Mouse (Mus musculus) hindbrain, postnatal 0 days (tissue): ENCODE results near the gene Olfr1034. TPM values are rescaled to one million over a fixed set of nuclear protein-coding genes. Genes with fewer than 3 reads are reported as not detected.

ENCODE experiments used
- ATAC-seq: fragments of 200-750 bp; cut with Nextera tagmentation; 2 replicates; pipeline ENCODE4 v1.8.0; 2017; ENCODE audit warnings: mild to moderate bottlenecking, moderate TSS enrichment, moderate library complexity
- DNase-seq: peaks from one replicate; pipeline ENCODE4 v3.0.0-alpha.2; 2015; ENCODE audit warnings: low spot score
- H3K27ac ChIP-seq: fragments of 300-500 bp; sonication (generic); 2 replicates; pipeline ENCODE4 v1.5.1; 2014; ENCODE audit warnings: mild to moderate bottlenecking
- H3K27me3 ChIP-seq: fragments of 300-500 bp; sonication (generic); 2 replicates; pipeline ENCODE4 v1.6.1; 2014; ENCODE audit warnings: low read length, mixed read lengths; ENCODE audit not compliant: insufficient read depth
- H3K36me3 ChIP-seq: fragments of 300-500 bp; sonication (generic); 2 replicates; pipeline ENCODE4 v1.6.1; 2014; ENCODE audit warnings: low read length, mixed read lengths; ENCODE audit not compliant: insufficient read depth
- H3K4me1 ChIP-seq: fragments of 300-500 bp; sonication (generic); 2 replicates; pipeline ENCODE4 v1.6.1; 2014; ENCODE audit warnings: antibody characterized with exemption, low read length, mixed read lengths; ENCODE audit not compliant: insufficient read depth
- H3K4me2 ChIP-seq: fragments of 300-500 bp; sonication (generic); 2 replicates; pipeline ENCODE4 v1.6.1; 2014; ENCODE audit warnings: low read depth, mild to moderate bottlenecking, low read length, moderate library complexity, mixed read lengths
- H3K4me3 ChIP-seq: fragments of 300-500 bp; sonication (generic); 2 replicates; pipeline ENCODE4 v1.5.1; 2014; ENCODE audit warnings: low read length
- H3K9ac ChIP-seq: fragments of 300-500 bp; sonication (generic); replicated peaks from 2 replicates; pipeline ENCODE4 v1.6.1; 2014; ENCODE audit warnings: mild to moderate bottlenecking, low read length, moderate library complexity, mixed read lengths
- H3K9me3 ChIP-seq: fragments of 300-500 bp; sonication (generic); 2 replicates; pipeline ENCODE4 v1.6.1; 2016; ENCODE audit warnings: low read length, mixed read lengths
- CTCF ChIP-seq: IDR thresholded peaks from 2 replicates; pipeline ENCODE4 v1.5.1; 2016; ENCODE audit warnings: antibody characterized with exemption, control low read depth, low read depth
- WGBS: fragments of 180-500 bp; shearing (Covaris S2); extraction: QIAGEN DNeasy Blood & Tissue Kit; methylation state at CpG from one replicate; pipeline ENCODE4 v1.1.7; 2014; 5-methylcytosine and 5-hydroxymethylcytosine counted together
- polyA plus RNA-seq: library from polyadenylated mRNA; unstranded; fragments of >200 nt; fragmentation: Nextera tagmentation; extraction: Ambion mirVana; gene quantifications from 2 replicates; pipeline ENCODE4 v1.2.1, GENCODE M21; 2015
- total RNA-seq: library from RNA; depleted of rRNA; stranded (reverse); fragments of >200 nt; gene quantifications from 2 replicates; pipeline ENCODE4 v1.2.3, GENCODE M21; 2014; rRNA removed

Olfr1034 gene
- total and polyA plus RNA-seq, 2 experiments from 2014 or later = 0.04 to 0.05 TPM

DNA sequence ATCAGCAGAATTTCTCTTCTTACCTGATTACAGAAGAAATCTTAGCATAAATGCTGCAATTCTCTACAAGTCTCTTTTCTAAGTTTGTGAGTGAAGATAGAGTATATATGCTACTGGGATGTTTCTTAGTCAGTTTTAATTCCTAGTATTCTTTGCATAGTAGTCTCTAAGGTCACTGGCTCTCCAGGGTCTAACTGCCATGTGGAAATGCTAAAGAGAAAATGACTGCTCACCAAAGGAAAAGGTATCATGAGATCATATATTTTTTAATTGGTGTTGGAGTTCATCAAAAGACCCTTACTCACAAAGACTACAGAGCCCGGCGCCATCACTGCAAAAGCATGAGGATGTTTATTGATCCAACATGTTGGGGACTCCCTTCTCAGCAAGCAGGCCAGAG, 41.6 kb downstream of the Olfr1034 start, which contains the start of gene Olfr1037:
Gene Olfr1037 (minus strand): TSS at position 101 of the 400 bp plus-strand sequence.
- ATAC-seq = no peak

More for the DNA sequence above, 41.6 kb downstream of the Olfr1034 start, which contains the start of gene Olfr1037:
- Histone ChIP-seq H3K27me3 (no peaks in the 10 kb centered on the region), H3K4me2 (no peak within 1 kb of the TSS), H3K9me3 (no peaks in the 10 kb centered on the region), H3K4me1 (no peaks in the 10 kb centered on the region), H3K9ac (no peak within 1 kb of the TSS), H3K27ac (no peak within 1 kb of the TSS), H3K4me3 (no peak within 1 kb of the TSS), H3K36me3 (no peaks in the 10 kb centered on the region)
- DNase-seq = no peak
- WGBS = 94% methylated on average over 2 of the region's 2 CpGs
- TF ChIP-seq CTCF = no peak

Other genes with a start within 250 kb of the Olfr1034 start
- not detected in 2 replicates for gene Olfr1016, start 243.3 kb upstream of the Olfr1034 start, total RNA-seq
- gene Olfr1016, start 243.3 kb upstream of the Olfr1034 start, polyA plus RNA-seq = not detected in 2 replicates
- gene Olfr1018, start 227.4 kb upstream of the Olfr1034 start, total RNA-seq = not detected in 2 replicates
- not detected in 2 replicates for gene Olfr1018, start 227.4 kb upstream of the Olfr1034 start, polyA plus RNA-seq
- not detected in 2 replicates for gene Olfr1019, start 200.4 kb upstream of the Olfr1034 start, total RNA-seq
- not detected in 2 replicates for gene Olfr1019, start 200.4 kb upstream of the Olfr1034 start, polyA plus RNA-seq
- gene Olfr1020, start 198.8 kb upstream of the Olfr1034 start, total RNA-seq = not detected in 2 replicates
- not detected in 2 replicates for gene Olfr1020, start 198.8 kb upstream of the Olfr1034 start, polyA plus RNA-seq
- gene Olfr1022, start 177.3 kb upstream of the Olfr1034 start, total RNA-seq = not detected in 2 replicates
- not detected in 2 replicates for gene Olfr1022, start 177.3 kb upstream of the Olfr1034 start, polyA plus RNA-seq
- gene Olfr1023, start 160.2 kb upstream of the Olfr1034 start, total RNA-seq = not detected in 2 replicates
- not detected in 2 replicates for gene Olfr1023, start 160.2 kb upstream of the Olfr1034 start, polyA plus RNA-seq
- gene Olfr1024, start 140.8 kb upstream of the Olfr1034 start, total RNA-seq = not detected in 2 replicates
- gene Olfr1024, start 140.8 kb upstream of the Olfr1034 start, polyA plus RNA-seq = not detected in 2 replicates
- not detected in 2 replicates for gene Olfr1025-ps1, start 130.7 kb upstream of the Olfr1034 start, total RNA-seq
- gene Olfr1025-ps1, start 130.7 kb upstream of the Olfr1034 start, polyA plus RNA-seq = not detected in 2 replicates
- gene Olfr1026, start 124.3 kb upstream of the Olfr1034 start, total RNA-seq = not detected in 2 replicates
- gene Olfr1026, start 124.3 kb upstream of the Olfr1034 start, polyA plus RNA-seq = not detected in 2 replicates
- gene Olfr1028, start 95.4 kb upstream of the Olfr1034 start, total RNA-seq = not detected in 2 replicates
- not detected in 2 replicates for gene Olfr1028, start 95.4 kb upstream of the Olfr1034 start, polyA plus RNA-seq
- gene Olfr1029, start 72.0 kb upstream of the Olfr1034 start, total RNA-seq = not detected in 2 replicates
- not detected in 2 replicates for gene Olfr1029, start 72.0 kb upstream of the Olfr1034 start, polyA plus RNA-seq
- not detected in 2 replicates for gene Olfr1030, start 66.6 kb upstream of the Olfr1034 start, total RNA-seq
- not detected in 2 replicates for gene Olfr1030, start 66.6 kb upstream of the Olfr1034 start, polyA plus RNA-seq
- not detected in 2 replicates for gene Olfr1031, start 55.6 kb upstream of the Olfr1034 start, total RNA-seq
- not detected in 2 replicates for gene Olfr1031, start 55.6 kb upstream of the Olfr1034 start, polyA plus RNA-seq
- not detected in 2 replicates for gene Olfr1032, start 40.3 kb upstream of the Olfr1034 start, total RNA-seq
- gene Olfr1032, start 40.3 kb upstream of the Olfr1034 start, polyA plus RNA-seq = not detected in 2 replicates
- 0.21 and 1.1 TPM in 2 replicates for gene Olfr1033, start 25.2 kb upstream of the Olfr1034 start, total RNA-seq
- 0.29 and 1.6 TPM in 2 replicates for gene Olfr1033, start 25.2 kb upstream of the Olfr1034 start, polyA plus RNA-seq
- not detected in 2 replicates for gene Olfr1036, start 28.1 kb downstream of the Olfr1034 start, total RNA-seq
- not detected in 2 replicates for gene Olfr1036, start 28.1 kb downstream of the Olfr1034 start, polyA plus RNA-seq
- gene Olfr1037, start 41.5 kb downstream of the Olfr1034 start, total RNA-seq = not detected in 2 replicates
- gene Olfr1037, start 41.5 kb downstream of the Olfr1034 start, polyA plus RNA-seq = not detected in 2 replicates
- not detected in 2 replicates for gene Olfr1039, start 90.1 kb downstream of the Olfr1034 start, total RNA-seq
- not detected in 2 replicates for gene Olfr1039, start 90.1 kb downstream of the Olfr1034 start, polyA plus RNA-seq
- not detected in 2 replicates for gene Olfr1040, start 100.9 kb downstream of the Olfr1034 start, total RNA-seq
- gene Olfr1040, start 100.9 kb downstream of the Olfr1034 start, polyA plus RNA-seq = not detected in 2 replicates
- gene Olfr1042, start 116.0 kb downstream of the Olfr1034 start, total RNA-seq = not detected in 2 replicates
- gene Olfr1042, start 116.0 kb downstream of the Olfr1034 start, polyA plus RNA-seq = not detected in 2 replicates
- not detected in 2 replicates for gene Olfr1043, start 121.7 kb downstream of the Olfr1034 start, total RNA-seq
- gene Olfr1043, start 121.7 kb downstream of the Olfr1034 start, polyA plus RNA-seq = not detected in 2 replicates
- gene Olfr1044, start 132.0 kb downstream of the Olfr1034 start, total RNA-seq = not detected in 2 replicates
- not detected in 2 replicates for gene Olfr1044, start 132.0 kb downstream of the Olfr1034 start, polyA plus RNA-seq
- gene Olfr52, start 139.8 kb downstream of the Olfr1034 start, total RNA-seq = not detected in 2 replicates
- gene Olfr52, start 139.8 kb downstream of the Olfr1034 start, polyA plus RNA-seq = not detected in 2 replicates
- not detected in 2 replicates for gene Olfr1045, start 157.1 kb downstream of the Olfr1034 start, total RNA-seq
- gene Olfr1045, start 157.1 kb downstream of the Olfr1034 start, polyA plus RNA-seq = not detected in 2 replicates
- gene Olfr1046, start 173.5 kb downstream of the Olfr1034 start, total RNA-seq = not detected in 2 replicates
- not detected in 2 replicates for gene Olfr1046, start 173.5 kb downstream of the Olfr1034 start, polyA plus RNA-seq
- not detected in 2 replicates for gene Olfr1047, start 185.5 kb downstream of the Olfr1034 start, total RNA-seq
- not detected in 2 replicates for gene Olfr1047, start 185.5 kb downstream of the Olfr1034 start, polyA plus RNA-seq
- not detected in 2 replicates for gene Olfr1048, start 194.4 kb downstream of the Olfr1034 start, total RNA-seq
- not detected in 2 replicates for gene Olfr1048, start 194.4 kb downstream of the Olfr1034 start, polyA plus RNA-seq
- not detected in 2 replicates for gene Olfr1049, start 212.5 kb downstream of the Olfr1034 start, total RNA-seq
- not detected in 2 replicates for gene Olfr1049, start 212.5 kb downstream of the Olfr1034 start, polyA plus RNA-seq
- not detected in 2 replicates for gene Olfr1051, start 233.2 kb downstream of the Olfr1034 start, total RNA-seq
- gene Olfr1051, start 233.2 kb downstream of the Olfr1034 start, polyA plus RNA-seq = not detected in 2 replicates
- 0.37 TPM in 1 of 2 replicates, not detected in the other for gene Olfr1052, start 246.6 kb downstream of the Olfr1034 start, total RNA-seq
- gene Olfr1052, start 246.6 kb downstream of the Olfr1034 start, polyA plus RNA-seq = not detected in 2 replicates